22 mouse cellular contexts compared by ENCODE assay signal in genomic region chr12:85103096-85103495, GRCm38 (mm10). TPM values are rescaled to one million over a fixed set of nuclear protein-coding genes. Genes with fewer than 3 reads are reported as not detected.
A peak's percentile ranks its signal among the peaks of the same experiment; 100 is the strongest.
DNase-seq lines count a peak whose midpoint lies in the region; ATAC-seq lines count a peak whose summit lies in the region.
"Had no signal": no experiment of that assay in that cellular context is flagged by ENCODE, and none has a peak within 500 bp of the region (broad histone marks: within the 10 kb centered on the region; RNA-seq: fewer than 3 reads in every experiment).

No protein-coding gene starts in this region.

- H3K9me3 ChIP-seq in kidney, embryonic 14.5 days (ENCODE audit: control insufficient read depth, low read length) = no peaks in the 10 kb centered on the region
- H3K9me3 ChIP-seq in intestine, embryonic 15.5 days = no peaks in the 10 kb centered on the region
- H3K9me3 ChIP-seq: embryonic facial prominence, embryonic 12.5 days; forebrain, embryonic 15.5 days; G1E; heart, embryonic 10.5 days; hindbrain, embryonic 10.5 days had no signal

- no peak overlapping the region for H3K9ac ChIP-seq in kidney, embryonic 14.5 days (ENCODE audit: low read depth, low read length)
- H3K9ac ChIP-seq in intestine, embryonic 15.5 days = no peak overlapping the region
- H3K9ac ChIP-seq: embryonic facial prominence, embryonic 12.5 days; forebrain, embryonic 15.5 days had no signal

- H3K27ac ChIP-seq in kidney, embryonic 14.5 days (ENCODE audit: low read depth, low read length) = no peak overlapping the region
- no peak overlapping the region for H3K27ac ChIP-seq in intestine, embryonic 15.5 days
- H3K27ac ChIP-seq: embryonic facial prominence, embryonic 12.5 days; forebrain, embryonic 15.5 days; heart, embryonic 10.5 days; hindbrain, embryonic 10.5 days had no signal

- no peaks in the 10 kb centered on the region for H3K36me3 ChIP-seq in kidney, embryonic 14.5 days (ENCODE audit: control insufficient read depth, insufficient read depth, low read length)
- H3K36me3 ChIP-seq in intestine, embryonic 15.5 days = no peaks in the 10 kb centered on the region
- H3K36me3 ChIP-seq: embryonic facial prominence, embryonic 12.5 days; forebrain, embryonic 15.5 days; heart, embryonic 10.5 days; hindbrain, embryonic 10.5 days had no signal

- 51% methylated on average over 8 of the region's 8 CpGs for WGBS in kidney, embryonic 14.5 days
- 56% methylated on average over 8 of the region's 8 CpGs for WGBS in intestine, embryonic 15.5 days

- no peak overlapping the region for H3K4me2 ChIP-seq in kidney, embryonic 14.5 days (replicated peaks; ENCODE audit: low read depth, low read length)
- H3K4me2 ChIP-seq in intestine, embryonic 15.5 days (replicated peaks) = no peak overlapping the region
- H3K4me2 ChIP-seq: embryonic facial prominence, embryonic 12.5 days; forebrain, embryonic 15.5 days had no signal

- DNase-seq in kidney, adult 11 months = peak; percentile 55
- peak; percentile 48 to 61 for DNase-seq in kidney, adult 8-10 months
- DNase-seq in kidney, postnatal 14 days = peak; percentile 58
- DNase-seq in urinary bladder, postnatal 25 days (ENCODE audit: low spot score) = no peak
- no peak for DNase-seq in urinary bladder, adult 2 months (ENCODE audit: low spot score)
- no peak for DNase-seq in gastrocnemius, postnatal 25 days
- DNase-seq: adrenal gland, adult 8-10 months; B cell, adult 2 months; cerebellum, adult 11 months; cerebellum, adult 8-10 months; cerebellum, postnatal 14 days; heart, adult 18-20 months; heart, postnatal 10 days had no signal

- H3K4me1 ChIP-seq in kidney, embryonic 14.5 days (ENCODE audit: control insufficient read depth, insufficient read depth, low read length) = peaks cover 3% of the 10 kb centered on the region; the same call in 1 of the 2 replicates
- 0 out of 2 replicates have a peak, but pooled peaks cover 2% of the 10 kb centered on the region for H3K4me1 ChIP-seq in intestine, embryonic 15.5 days (replicated peaks)
- H3K4me1 ChIP-seq: forebrain, embryonic 15.5 days had no signal

- ATAC-seq in kidney, embryonic 14.5 days (ENCODE audit: low FRiP score, low TSS enrichment) = no peak
- ATAC-seq in intestine, embryonic 15.5 days = peak; percentile 47
- ATAC-seq: CD4-positive, CD25-positive, alpha-beta regulatory T cell, adult 4 months; forebrain, embryonic 15.5 days had no signal

- no peaks in the 10 kb centered on the region for H3K27me3 ChIP-seq in kidney, embryonic 14.5 days (ENCODE audit: control insufficient read depth, insufficient read depth, low read length)
- H3K27me3 ChIP-seq in intestine, embryonic 15.5 days (replicated peaks) = no peaks in the 10 kb centered on the region
- H3K27me3 ChIP-seq: embryonic facial prominence, embryonic 12.5 days; forebrain, embryonic 15.5 days had no signal

- H3K4me3 ChIP-seq in kidney, embryonic 14.5 days (ENCODE audit: low read length) = no peak overlapping the region
- no peak overlapping the region for H3K4me3 ChIP-seq in intestine, embryonic 15.5 days (replicated peaks)
- H3K4me3 ChIP-seq: embryonic facial prominence, embryonic 12.5 days; forebrain, embryonic 15.5 days; heart, embryonic 10.5 days; hindbrain, embryonic 10.5 days had no signal

RNA-seq across cellular contexts. Expression of gene Prox2, which starts 7.5 kb away (rescaled TPM):
- polyA plus RNA-seq in kidney, embryonic 14.5 days (2014; fragmentation: Nextera tagmentation; extraction: Ambion mirVana) = 2.9 and 3.3 TPM in 2 replicates
- 1.9 and 2.1 TPM in 2 replicates for polyA plus RNA-seq in intestine, embryonic 15.5 days (2015; fragmentation: Nextera tagmentation; extraction: Ambion mirVana)
- 2.3 and 2.7 TPM in 2 replicates for polyA plus RNA-seq in urinary bladder, adult 2 months (2012; rRNA removed)
- total RNA-seq in gastrocnemius, postnatal 25 days (2021) = 1 to 10 TPM; 2.2 to 2.3 TPM

RNA-seq across cellular contexts. Expression of gene Dlst, which starts 7.5 kb away (rescaled TPM):
- polyA plus RNA-seq in kidney, embryonic 14.5 days (2014; fragmentation: Nextera tagmentation; extraction: Ambion mirVana) = 68.1 and 119 TPM in 2 replicates
- 117 and 125 TPM in 2 replicates for polyA plus RNA-seq in intestine, embryonic 15.5 days (2015; fragmentation: Nextera tagmentation; extraction: Ambion mirVana)
- 128 and 139 TPM in 2 replicates for polyA plus RNA-seq in urinary bladder, adult 2 months (2012; rRNA removed)
- total RNA-seq in gastrocnemius, postnatal 25 days (2021) = 100 to 1,000 TPM; 326 to 330 TPM

RNA-seq across cellular contexts. Expression of gene Rps6kl1, which starts 48.0 kb away (rescaled TPM):
- polyA plus RNA-seq in kidney, embryonic 14.5 days (2014; fragmentation: Nextera tagmentation; extraction: Ambion mirVana) = 0.61 and 1.0 TPM in 2 replicates
- polyA plus RNA-seq in intestine, embryonic 15.5 days (2015; fragmentation: Nextera tagmentation; extraction: Ambion mirVana) = 2.4 and 2.6 TPM in 2 replicates
- polyA plus RNA-seq in urinary bladder, adult 2 months (2012; rRNA removed) = 0.32 and 0.34 TPM in 2 replicates
- total RNA-seq in gastrocnemius, postnatal 25 days (2021) = 1 to 10 TPM in 1 of 2 experiments, under 1 TPM in 1; 0.95 to 1.1 TPM
- total RNA-seq: common myeloid progenitor, adult 5-6 weeks had no signal

Comparison
In these comparisons a context has a peak if more than half of its experiments do, and no peak if none do; other contexts are left out.
1. DNase-seq: peak in kidney, adult 11 months (single experiment), kidney, adult 8-10 months (2 of 2) and kidney, postnatal 14 days (single experiment); none in urinary bladder, postnatal 25 days (single experiment), urinary bladder, adult 2 months (single experiment) and gastrocnemius, postnatal 25 days (single experiment).